Mouse (Mus musculus) spleen, adult 12 weeks (tissue): ENCODE results near the gene Galm.

ENCODE experiments used
- DNase-seq: peaks from one replicate; pipeline ENCODE4 v3.0.0; 2022; ENCODE audit warnings: low spot score

The Galm gene

GRCm38 (mm10) chr17:80128476-80128990 is 1.3 kb downstream of the Galm start:
- DNase-seq = no peak

GRCm38 (mm10) chr17:80129387-80129786 is 2.1 kb downstream of the Galm start:
- no peak for DNase-seq

- no peak for DNase-seq
Measured at GRCm38 (mm10) chr17:80130718-80131430, 3.6 kb downstream of the Galm start.

GRCm38 (mm10) chr17:80131431-80131766 is 4.1 kb downstream of the Galm start:
- DNase-seq = no peak

GRCm38 (mm10) chr17:80131838-80132237 is 4.6 kb downstream of the Galm start:
- no peak for DNase-seq

GRCm38 (mm10) chr17:80132502-80132901 is 5.2 kb downstream of the Galm start:
- DNase-seq = no peak

GRCm38 (mm10) chr17:80138434-80139162 is 11.3 kb downstream of the Galm start:
- no peak for DNase-seq

- DNase-seq = no peak
Measured at GRCm38 (mm10) chr17:80139753-80140444, 12.6 kb downstream of the Galm start.

- DNase-seq = no peak
Measured at GRCm38 (mm10) chr17:80143478-80144232, 16.4 kb downstream of the Galm start.

GRCm38 (mm10) chr17:80145210-80145609 is 17.9 kb downstream of the Galm start:
- no peak for DNase-seq

GRCm38 (mm10) chr17:80145771-80146170 is 18.5 kb downstream of the Galm start:
- DNase-seq = no peak

- no peak for DNase-seq
Measured at GRCm38 (mm10) chr17:80148053-80148994, 21.1 kb downstream of the Galm start.

- no peak for DNase-seq
Measured at GRCm38 (mm10) chr17:80148995-80149388, 21.7 kb downstream of the Galm start.

- DNase-seq = no peak
Measured at GRCm38 (mm10) chr17:80151353-80151752, 24.1 kb downstream of the Galm start.

- no peak for DNase-seq
Measured at GRCm38 (mm10) chr17:80152767-80153630, 25.7 kb downstream of the Galm start.

GRCm38 (mm10) chr17:80153631-80154030 is 26.4 kb downstream of the Galm start:
- DNase-seq = no peak

GRCm38 (mm10) chr17:80156905-80157304 is 29.6 kb downstream of the Galm start:
- DNase-seq = no peak

GRCm38 (mm10) chr17:80157489-80157888 is 30.2 kb downstream of the Galm start:
- DNase-seq = no peak

GRCm38 (mm10) chr17:80160454-80160853 is 33.2 kb downstream of the Galm start:
- no peak for DNase-seq

- no peak for DNase-seq
Measured at GRCm38 (mm10) chr17:80163991-80164390, 36.7 kb downstream of the Galm start.
